Mouse (Mus musculus) urinary bladder, postnatal 14 days (tissue): ENCODE data around the gene Fubp3.
"Not testable (repeated sequence)": the region's sequence is repeated elsewhere in the genome, so short reads cannot be mapped to it uniquely, and the experiment has no call there.

Experiments used
- DNase-seq: peaks from one replicate; pipeline ENCODE4 v3.0.0; 2021; ENCODE audit warnings: low spot score

Gene Fubp3

GRCm38 (mm10) chr2:31572051-31572914, at the start of gene Fubp3:
TSS of gene Fubp3 (plus strand) at chr2:31572651.
- peak; percentile 93 for DNase-seq

- DNase-seq = no peak
Measured at GRCm38 (mm10) chr2:31524641-31525040, 47.8 kb upstream of the Fubp3 start.

GRCm38 (mm10) chr2:31525778-31526177, 46.7 kb upstream of the Fubp3 start:
- no peak for DNase-seq

- no peak for DNase-seq
Measured at GRCm38 (mm10) chr2:31530201-31530600, 42.2 kb upstream of the Fubp3 start.

GRCm38 (mm10) chr2:31537054-31537453, 35.4 kb upstream of the Fubp3 start:
- DNase-seq = peak; percentile 66

GRCm38 (mm10) chr2:31538745-31539144, 33.7 kb upstream of the Fubp3 start:
- DNase-seq = no peak

GRCm38 (mm10) chr2:31541581-31541980, 30.9 kb upstream of the Fubp3 start:
- DNase-seq = peak; percentile 9

GRCm38 (mm10) chr2:31547726-31548125, 24.7 kb upstream of the Fubp3 start:
- DNase-seq = no peak

- DNase-seq = no peak
Measured at GRCm38 (mm10) chr2:31550503-31550902, 21.9 kb upstream of the Fubp3 start.

GRCm38 (mm10) chr2:31551351-31551750, 21.1 kb upstream of the Fubp3 start:
- not testable (repeated sequence) for DNase-seq

GRCm38 (mm10) chr2:31551971-31552370, 20.5 kb upstream of the Fubp3 start:
- DNase-seq = no peak

GRCm38 (mm10) chr2:31554619-31555018, 17.8 kb upstream of the Fubp3 start:
- no peak for DNase-seq

- no peak for DNase-seq
Measured at GRCm38 (mm10) chr2:31572915-31573635, 624 bp downstream of the Fubp3 start.

GRCm38 (mm10) chr2:31581617-31582016, 9.2 kb downstream of the Fubp3 start:
- no peak for DNase-seq

GRCm38 (mm10) chr2:31591799-31592484, 19.5 kb downstream of the Fubp3 start:
- DNase-seq = no peak

- no peak for DNase-seq
Measured at GRCm38 (mm10) chr2:31607555-31607954, 35.1 kb downstream of the Fubp3 start.

GRCm38 (mm10) chr2:31609859-31610261, 37.4 kb downstream of the Fubp3 start:
- no peak for DNase-seq

GRCm38 (mm10) chr2:31610922-31611321, 38.5 kb downstream of the Fubp3 start:
- no peak for DNase-seq

GRCm38 (mm10) chr2:31611400-31611799, 38.9 kb downstream of the Fubp3 start:
- DNase-seq = no peak

- DNase-seq = no peak
Measured at GRCm38 (mm10) chr2:31612627-31613026, 40.2 kb downstream of the Fubp3 start.

- DNase-seq = no peak
Measured at GRCm38 (mm10) chr2:31613781-31614180, 41.3 kb downstream of the Fubp3 start.

GRCm38 (mm10) chr2:31618484-31619161, 46.2 kb downstream of the Fubp3 start:
- no peak for DNase-seq
